Mouse (Mus musculus) retina, postnatal 7 days (tissue): ENCODE data around the gene Hexb.

Source experiments
- DNase-seq: peaks from one replicate; pipeline ENCODE4 v3.0.0-alpha.2; 2012; ENCODE audit warnings: low read depth, low spot score

The Hexb gene

GRCm38 (mm10) chr13:97197932-97198562 lies at the start of gene Hexb:
TSS of gene Hexb (minus strand) at chr13:97198357.
- peak; percentile 35 for DNase-seq

- DNase-seq, result no peak
These were observed 49.6 kb upstream of the Hexb start for GRCm38 (mm10) chr13:97247754-97248153.

GRCm38 (mm10) chr13:97246217-97246616 lies 48.1 kb upstream of the Hexb start:
- no peak for DNase-seq

DNA sequence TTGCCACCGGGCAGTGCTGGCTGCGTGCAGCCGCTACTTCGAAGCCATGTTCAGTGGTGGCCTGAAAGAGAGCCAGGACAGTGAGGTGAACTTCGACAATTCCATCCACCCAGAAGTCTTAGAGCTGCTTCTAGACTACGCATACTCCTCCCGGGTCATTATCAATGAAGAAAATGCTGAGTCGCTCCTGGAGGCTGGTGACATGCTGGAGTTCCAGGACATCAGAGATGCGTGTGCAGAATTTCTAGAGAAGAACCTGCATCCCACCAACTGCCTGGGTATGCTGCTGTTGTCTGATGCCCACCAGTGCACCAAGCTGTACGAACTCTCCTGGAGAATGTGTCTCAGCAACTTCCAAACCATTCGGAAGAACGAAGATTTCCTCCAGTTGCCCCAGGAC lies 47.0 kb upstream of the Hexb start:
- no peak for DNase-seq

DNA sequence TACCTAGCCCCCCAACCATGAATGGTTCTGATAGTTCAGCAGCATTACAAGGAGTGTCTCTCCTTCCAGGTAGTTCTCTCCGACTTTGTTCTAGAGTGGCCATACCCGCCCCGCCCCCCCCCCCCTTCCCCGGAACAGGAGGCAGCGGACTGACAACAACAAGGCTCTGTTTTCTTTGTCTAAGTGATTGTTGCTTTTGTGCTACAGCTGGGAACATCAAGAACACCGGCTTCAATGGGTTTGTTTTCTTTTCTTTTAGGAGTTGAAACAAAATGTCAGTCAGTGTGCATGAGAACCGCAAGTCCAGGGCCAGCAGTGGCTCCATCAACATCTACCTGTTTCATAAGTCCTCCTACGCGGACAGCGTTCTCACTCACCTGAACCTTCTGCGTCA lies 46.6 kb upstream of the Hexb start:
- DNase-seq, result no peak

DNA sequence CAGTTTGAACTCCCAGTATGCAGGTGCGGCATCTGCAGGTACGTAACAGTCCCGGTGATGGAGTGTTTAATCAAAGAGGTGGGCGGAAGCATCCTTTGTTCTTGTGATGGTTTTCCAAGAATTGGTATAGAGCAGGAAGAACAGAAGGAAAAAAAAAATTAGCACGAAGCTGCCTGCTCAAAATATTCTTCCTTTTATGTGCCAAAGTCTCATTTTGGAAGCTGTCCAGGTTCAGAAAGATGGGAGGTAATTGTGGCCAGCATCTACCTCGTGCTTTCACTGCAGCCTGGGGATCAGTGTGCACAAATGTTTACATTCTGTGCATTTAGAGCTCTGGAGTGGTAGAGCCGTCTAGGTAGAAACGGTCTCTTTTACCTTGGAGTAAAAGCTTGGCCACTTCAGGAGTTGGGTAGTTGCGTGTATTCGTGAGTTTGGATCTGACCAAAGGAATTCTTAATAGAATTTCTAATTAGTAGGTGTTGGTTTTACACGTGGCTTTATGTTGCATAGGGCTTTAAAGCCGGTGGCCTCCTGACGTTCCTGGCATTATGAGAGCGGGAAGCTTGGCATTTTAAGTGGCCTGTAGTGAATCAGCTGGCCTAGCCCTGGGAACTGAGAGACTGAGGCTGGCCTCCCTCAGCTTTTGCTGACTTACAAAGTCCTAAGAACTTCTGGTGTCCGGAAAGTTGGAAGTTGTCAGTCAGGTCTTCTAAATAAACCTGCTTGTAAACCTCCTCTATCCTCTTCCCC lies 46.0 kb upstream of the Hexb start:
- DNase-seq, result no peak

GRCm38 (mm10) chr13:97242716-97243115 lies 44.6 kb upstream of the Hexb start:
- DNase-seq, result no peak

GRCm38 (mm10) chr13:97241787-97242280 lies 43.7 kb upstream of the Hexb start:
- DNase-seq, result no peak

GRCm38 (mm10) chr13:97240965-97241786 lies 43.0 kb upstream of the Hexb start, which contains the start of gene Enc1:
TSS of gene Enc1 (plus strand) at chr13:97241105.
- DNase-seq, result peak; percentile 86

DNA sequence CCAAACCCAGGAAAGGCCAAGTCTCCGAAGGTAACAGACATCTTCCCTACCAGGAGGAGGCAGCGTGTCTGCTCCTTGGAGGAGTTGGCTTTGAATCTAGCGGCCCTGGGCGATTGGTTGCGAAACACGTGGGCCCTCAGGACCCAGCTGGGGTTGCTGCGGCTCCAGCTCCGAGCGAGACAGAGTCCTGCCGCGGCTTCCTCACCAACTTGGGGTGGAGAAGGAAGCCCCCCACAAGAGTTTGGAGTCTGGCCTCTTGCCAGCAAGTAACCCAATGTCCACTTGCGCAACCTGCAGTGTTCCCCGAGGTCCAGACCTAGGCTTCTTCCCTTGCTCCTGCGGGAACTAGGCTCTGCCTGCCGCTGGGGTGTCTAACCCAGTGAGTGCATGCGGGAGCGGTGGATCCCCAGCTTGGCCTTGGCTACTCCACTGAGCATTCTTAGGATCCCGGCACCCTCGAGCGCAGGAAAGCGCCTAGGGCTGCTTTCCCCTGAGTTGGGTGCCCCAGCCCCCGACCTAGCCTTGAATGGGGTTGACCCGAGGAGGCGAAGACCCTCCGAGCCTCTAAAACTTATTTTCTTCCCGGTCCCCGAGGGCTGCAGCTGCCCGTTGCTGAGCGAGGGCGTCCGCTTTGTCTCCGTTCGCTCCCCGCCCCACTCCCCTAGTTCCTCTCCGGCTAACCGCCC lies 42.3 kb upstream of the Hexb start:
- peak; percentile 20 for DNase-seq

GRCm38 (mm10) chr13:97239343-97240180 lies 41.4 kb upstream of the Hexb start:
- peak; percentile 43 for DNase-seq

DNA sequence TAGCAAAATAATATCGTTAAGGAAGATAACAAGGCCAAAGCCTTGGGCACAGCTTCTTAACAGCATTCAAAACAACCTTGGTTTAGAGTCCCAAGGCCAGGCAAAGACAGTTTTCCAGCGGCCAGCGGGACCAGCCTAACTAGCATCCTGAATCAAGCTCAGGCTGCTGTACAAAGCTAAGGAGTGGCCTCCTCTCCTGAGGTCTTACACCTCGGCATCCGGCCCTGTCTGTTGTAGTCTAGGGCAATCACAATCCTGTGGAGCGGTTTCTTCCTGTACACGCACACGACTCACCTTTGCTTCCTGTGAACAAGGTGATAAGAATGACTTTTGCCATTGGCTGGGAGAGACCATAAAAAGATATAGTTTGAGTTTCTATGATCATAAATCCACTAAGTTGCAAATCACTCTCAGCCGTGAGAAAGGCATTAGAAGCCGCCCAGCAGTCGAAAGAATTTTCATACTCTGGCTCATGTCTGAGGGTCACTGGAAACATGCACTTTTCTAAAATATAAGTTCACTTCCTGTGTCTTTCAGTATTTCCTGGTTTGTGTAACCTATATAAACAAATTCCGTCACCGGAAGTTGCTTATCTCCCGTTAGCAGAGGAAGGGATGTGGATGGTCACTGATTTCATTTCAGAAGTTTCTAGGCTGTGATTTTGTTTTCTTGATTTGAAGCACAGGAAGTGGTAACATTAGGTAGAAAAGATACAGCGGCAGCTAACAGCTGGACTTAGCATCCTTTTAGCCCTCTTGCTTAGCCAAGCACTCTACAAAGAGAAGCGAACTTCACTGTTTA lies 40.2 kb upstream of the Hexb start:
- no peak for DNase-seq

DNA sequence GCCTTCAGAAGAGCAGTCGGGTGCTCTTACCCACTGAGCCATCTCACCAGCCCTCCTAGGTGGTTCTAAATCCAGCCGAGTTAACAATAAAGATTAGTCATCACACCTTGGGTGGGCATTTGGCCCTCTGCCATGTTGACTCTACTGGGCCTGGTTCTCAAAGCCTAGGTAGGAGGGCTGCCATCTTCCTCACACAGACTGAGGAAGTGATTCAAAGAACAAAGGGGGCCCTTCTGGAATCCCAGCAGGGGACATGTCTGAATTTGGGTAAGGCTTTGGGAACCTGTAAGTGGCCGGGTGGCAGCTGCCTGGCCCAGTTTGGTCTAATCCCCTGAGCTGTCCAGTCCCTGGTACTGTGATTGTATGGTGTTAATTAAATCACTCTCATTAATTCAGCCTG lies 39.5 kb upstream of the Hexb start:
- peak; percentile 36 for DNase-seq

DNA sequence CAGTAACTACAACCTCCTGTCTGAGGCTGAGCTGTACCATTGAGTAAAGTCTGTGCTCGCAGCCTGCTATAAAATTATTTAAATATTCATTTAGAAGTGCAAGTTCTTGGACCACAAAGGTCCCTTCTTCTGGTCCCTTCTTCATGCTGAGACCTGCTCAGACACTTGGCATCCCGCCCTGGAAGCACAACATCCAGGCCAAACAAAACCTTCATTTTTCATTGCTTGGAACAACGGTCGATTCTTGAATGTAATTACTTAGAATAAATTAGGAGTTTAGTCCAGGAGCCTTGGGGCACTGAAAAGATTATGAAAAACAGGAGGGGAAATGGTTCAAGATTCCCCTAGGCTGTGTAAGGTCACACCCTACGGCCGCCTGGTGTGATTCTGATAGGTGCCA lies 37.8 kb upstream of the Hexb start:
- no peak for DNase-seq

DNA sequence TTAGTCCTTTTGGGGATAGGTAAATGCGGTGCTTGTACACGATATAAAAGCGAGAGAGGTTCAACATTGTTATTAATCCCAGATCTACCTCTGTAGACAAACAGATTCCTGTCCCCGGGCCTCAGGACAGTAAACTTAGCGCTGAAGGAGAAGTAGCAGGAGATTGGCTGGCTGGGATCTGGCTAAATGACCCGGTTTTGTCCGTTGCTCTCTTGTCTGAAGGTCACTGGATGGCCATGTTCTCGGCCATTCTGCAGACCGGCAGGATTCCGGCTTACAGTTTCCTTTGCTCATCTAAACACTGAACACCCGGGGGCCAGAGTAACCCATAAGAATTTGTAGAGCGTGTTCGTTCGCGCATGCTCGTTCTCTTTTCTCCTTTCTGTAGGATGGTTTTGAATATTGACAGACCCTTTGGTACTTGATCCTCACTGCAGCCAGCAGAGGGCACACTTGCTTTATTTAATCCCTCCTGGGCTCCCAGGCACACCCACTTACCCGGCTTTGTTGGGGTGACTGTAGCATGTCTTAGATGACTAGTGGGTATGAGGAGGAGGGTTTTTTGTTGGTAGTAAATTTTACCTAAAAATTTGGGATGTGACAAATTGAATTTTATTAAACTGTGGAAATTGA lies 36.7 kb upstream of the Hexb start:
- DNase-seq, result peak; percentile 81

GRCm38 (mm10) chr13:97233092-97233491 lies 34.9 kb upstream of the Hexb start:
- no peak for DNase-seq

- DNase-seq, result no peak
These were observed 31.9 kb upstream of the Hexb start for GRCm38 (mm10) chr13:97230101-97230500.

GRCm38 (mm10) chr13:97227795-97228194 lies 29.6 kb upstream of the Hexb start:
- no peak for DNase-seq

DNA sequence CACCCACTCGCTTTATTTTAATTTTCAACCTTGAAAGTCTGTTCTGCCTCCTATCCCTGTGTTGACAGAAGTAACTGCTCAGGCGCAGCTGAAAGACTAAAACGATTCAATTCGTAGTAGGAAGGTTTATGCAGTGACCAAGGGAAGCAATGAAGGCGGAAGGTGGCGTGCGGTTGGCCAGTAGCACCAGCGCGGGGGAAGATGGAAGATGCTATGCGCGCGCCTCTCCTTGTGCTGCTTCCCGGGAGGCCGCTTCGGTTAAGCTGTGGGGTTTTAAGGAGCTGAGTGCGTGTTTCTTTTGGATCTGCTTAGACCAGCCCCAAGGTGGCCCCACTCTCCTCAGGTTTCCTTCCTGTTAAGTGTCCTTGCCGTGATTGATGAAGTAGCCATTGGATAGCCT lies 27.0 kb upstream of the Hexb start:
- no peak for DNase-seq
